Mouse (Mus musculus) forebrain, embryonic 14.5 days (tissue): ENCODE data around the gene Hmgb1. TPM values are rescaled to one million over a fixed set of nuclear protein-coding genes. Genes with fewer than 3 reads are reported as not detected.

Experiments used
- ATAC-seq: fragments of 200-750 bp; cut with Nextera tagmentation; 2 replicates; pipeline ENCODE4 v1.8.0; 2017; ENCODE audit warnings: mild to moderate bottlenecking, moderate library complexity
- DNase-seq: peaks from one replicate; pipeline ENCODE4 v3.0.0-alpha.2; 2015; ENCODE audit warnings: low spot score
- H3K27ac ChIP-seq: fragments of 300-500 bp; sonication (generic); 2 replicates; pipeline ENCODE4 v1.5.1; 2014; ENCODE audit warnings: low read depth, mild to moderate bottlenecking, control low read depth, low read length, moderate library complexity
- H3K27me3 ChIP-seq: fragments of 300-500 bp; sonication (generic); replicated peaks from 2 replicates; pipeline ENCODE4 v1.6.1; 2014; ENCODE audit warnings: low read length, control low read depth, mixed read lengths; ENCODE audit not compliant: control insufficient read depth, insufficient read depth
- H3K36me3 ChIP-seq: fragments of 300-500 bp; sonication (generic); 2 replicates; pipeline ENCODE4 v1.6.1; 2014; ENCODE audit warnings: low read length, control low read depth; ENCODE audit not compliant: control insufficient read depth, insufficient read depth
- H3K4me1 ChIP-seq: fragments of 300-500 bp; sonication (generic); 2 replicates; pipeline ENCODE4 v1.6.1; 2014; ENCODE audit warnings: antibody characterized with exemption, low read length, control low read depth; ENCODE audit not compliant: control insufficient read depth, insufficient read depth
- H3K4me2 ChIP-seq: fragments of 300-500 bp; sonication (generic); 2 replicates; pipeline ENCODE4 v1.6.1; 2014; ENCODE audit warnings: mild to moderate bottlenecking, control low read depth, low read length
- H3K4me3 ChIP-seq: fragments of 300-500 bp; sonication (generic); 2 replicates; pipeline ENCODE4 v1.5.1; 2014; ENCODE audit warnings: low read depth, low read length, control low read depth
- H3K9ac ChIP-seq: fragments of 300-500 bp; sonication (generic); 2 replicates; pipeline ENCODE4 v1.6.1; 2014; ENCODE audit warnings: mild to moderate bottlenecking, low read length, control low read depth, moderate library complexity
- H3K9me3 ChIP-seq: fragments of 300-500 bp; sonication (generic); replicated peaks from 2 replicates; pipeline ENCODE4 v1.6.1; 2016; ENCODE audit warnings: low read length, control low read depth, mixed read lengths; ENCODE audit not compliant: control insufficient read depth
- WGBS: fragments of 180-500 bp; shearing (Covaris S2); extraction: QIAGEN DNeasy Blood & Tissue Kit; methylation state at CpG from one replicate; pipeline ENCODE4 v1.1.7; 2014; 5-methylcytosine and 5-hydroxymethylcytosine counted together
- polyA plus RNA-seq: library from polyadenylated mRNA; unstranded; fragments of >200 nt; fragmentation: Nextera tagmentation; extraction: Ambion mirVana; gene quantifications from 2 replicates; pipeline ENCODE4 v1.2.1, GENCODE M21; 2014

Hmgb1 gene
- polyA plus RNA-seq, 1 experiment from 2014 or later = 1,219 TPM

DNA sequence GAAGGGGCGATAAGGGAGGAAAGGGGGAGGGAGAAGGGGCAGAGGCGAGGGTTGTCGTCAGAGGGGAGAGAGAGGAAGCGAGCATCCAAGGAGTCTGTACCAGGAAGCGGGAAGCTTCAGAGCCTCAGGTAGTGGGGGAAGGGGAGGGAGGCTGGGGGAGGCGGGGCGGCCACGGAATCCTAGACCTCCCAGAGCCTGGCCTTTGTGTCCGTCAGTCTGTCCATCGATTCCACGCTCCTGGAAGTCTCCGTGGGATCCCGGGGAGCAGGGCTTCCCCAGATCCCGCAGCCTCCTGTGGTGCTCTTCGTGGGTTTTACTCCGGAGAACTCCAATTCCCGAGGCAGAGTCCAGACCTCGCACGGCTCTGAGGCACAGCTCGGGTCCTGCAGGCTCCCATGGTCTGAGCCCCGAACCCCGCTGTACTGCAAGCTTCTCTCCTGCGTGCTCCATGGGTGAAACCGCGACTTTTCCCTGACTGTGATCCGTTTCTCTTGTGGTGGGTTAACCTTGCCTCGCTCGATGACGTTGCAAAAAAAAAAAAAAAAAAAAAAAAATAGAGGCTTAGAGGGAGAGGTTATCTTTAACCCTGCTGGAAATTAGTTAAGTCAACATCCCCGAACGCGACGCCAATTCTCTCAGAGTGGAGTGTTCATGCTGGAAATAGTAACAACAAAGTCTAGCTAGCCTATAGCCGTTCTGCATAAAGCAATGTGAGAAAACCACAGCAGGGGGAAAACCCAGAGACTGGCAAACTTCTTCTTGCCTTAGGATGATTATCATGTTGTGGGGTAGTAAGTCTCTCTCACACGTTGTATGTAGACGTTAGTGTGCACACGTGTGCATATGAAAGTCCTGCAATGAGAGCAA is 168.7 kb downstream of the Hmgb1 start:
- Histone ChIP-seq H3K4me1 (peaks cover 7% of the 10 kb centered on the region; the same call in 1 of the 2 replicates), H3K4me2 (peak overlapping the region; percentile 90), H3K27ac (no peak overlapping the region), H3K36me3 (no peaks in the 10 kb centered on the region), H3K9me3 (no peaks in the 10 kb centered on the region), H3K9ac (peak overlapping the region; percentile 69), H3K4me3 (peak overlapping the region; percentile 41), H3K27me3 (no peaks in the 10 kb centered on the region)
- 2% methylated on average over 35 of the region's 37 CpGs for WGBS
- peak; percentile 65 for ATAC-seq
- peak; percentile 29 for DNase-seq

DNA sequence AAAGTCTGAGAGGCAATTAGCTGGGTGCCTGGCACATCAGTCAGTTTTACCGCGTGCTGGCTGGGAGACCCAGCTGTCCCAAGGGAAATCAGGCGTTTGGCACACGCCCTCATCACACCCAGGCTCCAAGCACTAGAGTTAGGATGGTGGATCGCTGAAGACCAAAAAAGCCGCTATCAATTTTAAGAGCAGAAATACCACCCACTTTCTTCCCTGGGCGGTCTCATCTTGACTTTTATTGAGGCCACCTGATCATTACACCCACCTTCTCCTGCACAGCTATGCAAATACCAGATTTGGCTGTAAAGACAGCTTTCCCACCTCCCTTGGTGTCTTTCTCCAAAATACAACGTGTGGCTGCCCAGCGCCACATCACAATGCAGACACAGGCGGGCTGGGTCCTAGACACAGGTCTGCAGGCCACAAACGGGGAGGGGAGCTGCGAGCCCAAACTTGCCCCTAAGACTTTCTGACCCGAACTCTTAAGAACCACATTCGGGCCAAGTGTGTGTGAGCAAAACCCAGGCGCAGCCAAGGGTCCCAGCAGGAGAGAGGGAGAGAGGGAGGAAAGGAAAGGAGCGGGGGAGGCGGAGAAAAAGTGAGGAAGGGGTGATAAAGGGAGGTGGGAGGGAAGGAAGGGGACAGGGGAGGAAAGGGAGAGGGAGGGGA is 169.6 kb downstream of the Hmgb1 start:
- Histone ChIP-seq H3K36me3 (no peaks in the 10 kb centered on the region), H3K27me3 (no peaks in the 10 kb centered on the region), H3K27ac (no peak overlapping the region), H3K4me2 (peak overlapping the region; percentile 90), H3K9ac (no peak overlapping the region; the same call in 1 of the 2 replicates), H3K9me3 (no peaks in the 10 kb centered on the region), H3K4me3 (peak overlapping the region; percentile 41), H3K4me1 (peaks cover 7% of the 10 kb centered on the region; the same call in 1 of the 2 replicates)
- peak; percentile 63 for DNase-seq
- ATAC-seq = peak; percentile 38; the same call in 1 of the 2 replicates
- WGBS = 11% methylated on average over 17 of the region's 17 CpGs

DNA sequence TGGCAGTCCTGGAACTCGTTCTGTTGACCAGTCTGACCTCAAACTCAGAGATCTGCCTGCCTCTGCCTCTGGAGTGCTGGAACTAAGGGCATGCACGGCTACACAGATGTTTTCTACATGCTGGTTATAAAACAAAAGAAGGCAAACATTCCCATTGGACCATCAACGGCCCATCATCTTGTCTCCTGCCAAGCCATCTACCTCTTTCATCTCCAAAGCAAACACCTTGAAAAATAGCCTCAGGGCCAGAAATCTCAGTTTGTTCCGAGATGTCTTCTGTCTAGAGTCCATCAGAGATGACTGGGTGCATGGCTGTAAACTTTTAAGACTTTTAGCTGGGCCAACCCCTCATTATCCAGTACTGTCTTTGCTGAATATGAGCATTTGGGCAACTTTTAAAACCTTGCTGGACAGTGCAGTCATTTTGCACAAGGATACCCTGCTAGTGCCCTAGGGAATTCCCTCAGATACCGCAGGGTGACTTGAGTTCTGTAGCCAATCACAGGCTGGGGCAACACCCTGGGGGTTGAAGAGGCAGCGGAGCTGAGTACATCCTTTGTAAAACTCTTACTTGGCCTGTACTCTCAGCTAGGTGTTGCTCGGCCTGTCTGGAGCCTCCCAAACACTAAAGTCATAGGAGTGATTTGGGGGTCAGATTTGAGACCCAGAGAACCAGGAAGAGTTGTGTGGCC is 170.3 kb downstream of the Hmgb1 start:
- H3K27me3 ChIP-seq = no peaks in the 10 kb centered on the region
- H3K4me3 ChIP-seq = no peak overlapping the region
- ATAC-seq (no peak), DNase-seq (no peak)
- H3K27ac ChIP-seq = no peak overlapping the region
- H3K36me3 ChIP-seq = no peaks in the 10 kb centered on the region
- no peaks in the 10 kb centered on the region for H3K9me3 ChIP-seq
- no peak overlapping the region for H3K9ac ChIP-seq
- 74% methylated on average over 7 of the region's 7 CpGs for WGBS
- peaks cover 7% of the 10 kb centered on the region; the same call in 1 of the 2 replicates for H3K4me1 ChIP-seq
- H3K4me2 ChIP-seq = no peak overlapping the region

DNA sequence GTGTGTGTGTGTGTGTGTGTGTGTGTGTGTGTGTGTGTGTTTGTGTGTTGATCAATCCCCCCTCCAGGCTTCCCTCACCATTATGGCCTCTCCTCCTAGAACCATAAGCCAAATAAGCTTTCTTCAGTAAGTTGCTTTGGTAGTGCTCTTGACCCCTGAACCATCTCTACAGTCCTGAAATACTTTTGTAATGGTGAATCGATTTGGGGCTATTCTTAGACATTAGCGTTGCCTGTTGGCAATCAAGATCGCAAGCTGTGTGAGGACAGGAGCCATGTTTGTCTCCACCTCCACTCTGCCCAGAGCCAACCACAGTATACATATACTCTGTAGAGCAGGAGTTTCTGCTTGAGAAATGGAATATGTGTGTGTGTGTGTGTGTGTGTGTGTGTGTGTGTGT is 175.2 kb downstream of the Hmgb1 start:
- Histone ChIP-seq H3K36me3 (no peaks in the 10 kb centered on the region), H3K4me2 (no peak overlapping the region), H3K4me3 (no peak overlapping the region), H3K27me3 (no peaks in the 10 kb centered on the region), H3K27ac (no peak overlapping the region), H3K9me3 (no peaks in the 10 kb centered on the region), H3K9ac (no peak overlapping the region), H3K4me1 (peaks cover 3% of the 10 kb centered on the region; the same call in 1 of the 2 replicates)
- DNase-seq (no peak), ATAC-seq (no peak)
- WGBS = 94% methylated on average over 3 of the region's 3 CpGs

DNA sequence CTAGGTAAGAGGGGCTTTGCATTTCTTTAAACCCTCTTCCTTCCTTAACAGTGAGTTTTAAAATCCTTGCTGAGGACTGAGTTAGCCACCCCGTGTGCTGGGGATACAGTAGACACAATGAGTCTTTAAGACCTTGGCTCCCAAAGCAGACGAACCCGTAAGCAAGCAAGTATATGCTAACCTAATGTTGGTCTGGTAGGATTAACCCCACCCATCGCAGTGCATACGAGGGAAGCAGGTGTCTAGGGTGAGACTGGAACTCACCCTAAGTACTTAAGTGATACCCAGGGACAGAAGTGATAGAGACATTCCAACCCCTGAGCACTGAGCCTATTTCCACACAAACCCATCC is 177.0 kb downstream of the Hmgb1 start:
- Histone ChIP-seq H3K4me1 (peaks cover 3% of the 10 kb centered on the region; the same call in 1 of the 2 replicates), H3K4me3 (no peak overlapping the region), H3K4me2 (peak overlapping the region; percentile 67; the same call in 1 of the 2 replicates), H3K9me3 (no peaks in the 10 kb centered on the region), H3K27ac (no peak overlapping the region), H3K9ac (peak overlapping the region; percentile 54; the same call in 1 of the 2 replicates), H3K27me3 (no peaks in the 10 kb centered on the region), H3K36me3 (no peaks in the 10 kb centered on the region)
- WGBS = 60% methylated on average over 5 of the region's 5 CpGs
- DNase-seq (no peak), ATAC-seq (no peak)

DNA sequence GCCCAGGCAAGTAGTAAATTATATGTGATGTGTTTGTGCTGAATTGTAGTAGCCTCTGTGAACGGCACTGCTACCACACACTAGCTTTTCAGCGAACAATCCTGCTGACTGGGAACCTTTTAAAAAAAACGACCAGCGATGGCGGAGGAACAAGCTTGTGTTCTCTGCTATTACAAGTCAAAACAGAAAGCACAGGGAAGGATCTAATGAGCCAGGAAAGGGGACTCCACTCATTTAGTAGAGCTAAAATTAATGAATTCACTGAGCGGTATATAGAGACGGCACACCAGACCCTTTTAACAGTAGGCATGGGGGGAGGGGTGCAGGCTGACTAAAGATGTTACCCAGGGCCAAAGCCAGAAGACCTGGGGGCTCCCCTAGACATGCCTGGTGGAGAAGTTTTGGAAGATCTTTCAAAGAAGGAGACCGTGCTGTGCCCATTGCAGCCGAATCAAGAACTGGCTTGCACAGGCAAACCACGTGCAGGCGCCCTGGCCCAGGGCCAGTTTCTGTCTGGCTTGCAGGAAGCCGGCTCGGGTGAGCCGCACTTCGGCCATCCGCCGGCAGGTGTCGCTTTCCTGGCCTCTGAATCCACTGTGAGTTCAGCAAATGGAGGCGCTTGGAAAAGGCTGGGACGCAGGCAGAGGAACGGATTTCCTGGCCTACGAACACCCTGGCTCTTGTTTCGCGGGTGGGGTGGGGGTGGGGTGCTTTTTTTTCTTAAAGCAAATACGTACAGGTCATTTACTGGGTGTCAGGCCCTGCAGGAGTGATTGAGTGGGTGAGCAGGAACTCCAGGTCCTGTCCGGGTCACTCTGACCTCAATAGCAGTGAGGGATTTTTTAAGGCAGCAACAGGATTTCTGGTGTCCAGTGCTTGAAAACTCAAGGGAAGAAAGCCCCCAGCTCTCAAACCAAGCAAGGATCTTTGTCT is 177.7 kb downstream of the Hmgb1 start:
- 4% methylated on average over 26 of the region's 26 CpGs for WGBS
- Histone ChIP-seq H3K4me1 (peaks cover 3% of the 10 kb centered on the region; the same call in 1 of the 2 replicates), H3K4me2 (peak overlapping the region; percentile 67), H3K27me3 (no peaks in the 10 kb centered on the region), H3K9ac (peak overlapping the region; percentile 60), H3K27ac (peak overlapping the region; percentile 55), H3K4me3 (peak overlapping the region; percentile 30), H3K36me3 (no peaks in the 10 kb centered on the region), H3K9me3 (no peaks in the 10 kb centered on the region)
- ATAC-seq (peak; percentile 93), DNase-seq (peak; percentile 99)

DNA sequence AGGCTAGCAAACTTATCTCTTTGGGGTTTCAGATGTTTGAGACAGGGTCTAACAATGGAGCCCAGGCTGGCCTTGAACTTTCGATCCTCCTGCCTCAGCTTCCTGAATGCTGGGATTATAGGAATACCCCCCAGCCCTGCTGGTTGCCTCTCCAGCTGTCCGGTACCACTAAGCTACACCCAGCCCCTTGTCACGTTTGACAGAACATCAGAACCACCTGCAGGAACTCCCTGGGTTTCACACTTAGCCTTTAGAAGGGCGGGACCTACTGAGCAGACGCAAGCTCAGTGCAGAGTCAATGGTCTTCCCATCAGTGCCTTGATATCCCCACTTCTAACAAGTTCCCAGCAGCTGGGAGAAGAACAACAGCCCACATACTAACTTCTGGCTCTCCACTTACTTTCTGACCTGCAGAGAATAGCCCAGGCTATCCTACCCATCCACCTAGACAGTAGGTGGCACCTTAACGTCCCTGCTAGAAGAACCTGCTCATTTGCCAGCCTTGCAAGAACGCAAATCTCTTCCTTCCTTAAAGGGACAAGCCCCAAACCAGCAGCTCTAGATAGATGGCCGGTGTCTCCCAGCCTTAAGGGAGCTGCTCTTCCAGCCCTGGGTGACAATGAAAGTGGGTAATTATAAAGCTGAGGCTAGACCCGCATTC is 178.5 kb downstream of the Hmgb1 start:
- DNase-seq (no peak), ATAC-seq (peak; percentile 21; the same call in 1 of the 2 replicates)
- Histone ChIP-seq H3K9ac (peak overlapping the region; percentile 60), H3K9me3 (no peaks in the 10 kb centered on the region), H3K27ac (peak overlapping the region; percentile 55; the same call in 1 of the 2 replicates), H3K27me3 (no peaks in the 10 kb centered on the region), H3K36me3 (no peaks in the 10 kb centered on the region), H3K4me1 (peaks cover 3% of the 10 kb centered on the region; the same call in 1 of the 2 replicates), H3K4me3 (peak overlapping the region; percentile 30), H3K4me2 (peak overlapping the region; percentile 67)
- WGBS = 55% methylated on average over 9 of the region's 9 CpGs
